Comparison of ENCODE assay signal across 25 mouse cellular contexts in the genomic region with DNA sequence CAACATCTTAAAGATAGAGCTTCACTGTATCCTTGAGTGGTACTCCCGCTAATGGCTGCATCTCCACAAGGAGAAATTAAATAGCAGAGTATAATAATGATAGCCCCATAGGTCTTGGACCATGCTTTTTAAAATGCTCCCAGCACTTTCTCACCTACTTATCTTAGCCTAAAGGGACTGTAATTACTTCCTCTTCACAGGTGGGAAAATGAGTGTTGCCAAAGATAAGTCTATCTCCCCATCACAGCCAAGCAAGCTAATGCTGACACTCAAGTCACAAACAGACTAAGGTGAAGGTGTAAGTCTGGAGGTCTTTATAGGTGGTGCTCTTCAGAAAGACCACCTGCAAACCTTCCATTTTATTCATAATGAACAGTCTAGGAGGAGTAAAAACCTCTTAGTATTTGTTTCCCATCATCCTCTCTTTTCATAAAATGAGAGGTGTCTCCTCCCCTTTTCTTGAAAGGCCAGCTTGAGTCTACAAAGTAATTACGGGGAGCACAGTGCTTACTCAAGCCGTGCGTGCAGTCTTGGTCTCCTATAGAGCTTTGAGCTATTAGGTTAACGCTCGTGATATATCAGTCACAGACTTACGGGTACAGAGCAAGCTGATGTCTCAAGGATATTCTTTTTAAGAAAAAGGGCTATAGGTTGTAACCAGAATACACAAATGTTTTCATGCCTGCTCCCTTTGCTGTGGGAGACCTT. TPM values are rescaled to one million over a fixed set of nuclear protein-coding genes. Genes with fewer than 3 reads are reported as not detected.
DNase-seq lines count a peak whose midpoint lies in the region; ATAC-seq and TF ChIP-seq lines count a peak whose summit lies in the region.
"Had no signal": no experiment of that assay in that cellular context is flagged by ENCODE, and none has a peak within 500 bp of the region (broad histone marks: within the 10 kb centered on the region; RNA-seq: fewer than 3 reads in every experiment).

No protein-coding gene starts in this region.

- H3K4me2 ChIP-seq in intestine, embryonic 15.5 days (replicated peaks), result 0 out of 2 replicates have a peak overlapping the region, but pooled peaks have one; percentile 1
- H3K4me2 ChIP-seq in liver, embryonic 15.5 days, result peak overlapping the region; percentile 31
- H3K4me2 ChIP-seq in stomach, embryonic 16.5 days (ENCODE audit: low read depth, low read length), result no peak overlapping the region
- H3K4me2 ChIP-seq: embryonic facial prominence, embryonic 13.5 days; forebrain, embryonic 15.5 days; heart, embryonic 15.5 days; hindbrain, embryonic 13.5 days; midbrain, embryonic 11.5 days had no signal

- no peak for TF ChIP-seq CTCF in MEL (IDR thresholded peaks at IDR 0.05 in 2 of 3, conservative IDR thresholded peaks at IDR 0.05 in 1 of 3; ENCODE audit: control insufficient read depth in 1 of 3, insufficient read depth in 1 of 3, low read depth in 2 of 3, low read length in 3 of 3, poor library complexity in 1 of 3, severe bottlenecking in 1 of 3)

- H3K27me3 ChIP-seq in MEL (ENCODE audit: control insufficient read depth in 1 of 2, insufficient read depth in 2 of 2, low read length in 2 of 2), result no peaks in the 10 kb centered on the region
- H3K27me3 ChIP-seq in intestine, embryonic 15.5 days (replicated peaks), result no peaks in the 10 kb centered on the region
- H3K27me3 ChIP-seq in liver, embryonic 15.5 days, result no peaks in the 10 kb centered on the region
- no peaks in the 10 kb centered on the region for H3K27me3 ChIP-seq in stomach, embryonic 16.5 days (ENCODE audit: control insufficient read depth, insufficient read depth, low read length)
- H3K27me3 ChIP-seq: embryonic facial prominence, embryonic 13.5 days; forebrain, embryonic 15.5 days; heart, embryonic 15.5 days; hindbrain, embryonic 13.5 days had no signal

- peak; percentile 68 for ATAC-seq in intestine, embryonic 15.5 days
- peak; percentile 62 for ATAC-seq in liver, embryonic 15.5 days (ENCODE audit: insufficient read depth)
- no peak for ATAC-seq in stomach, embryonic 16.5 days (ENCODE audit: insufficient read depth, low FRiP score)
- ATAC-seq: activated CD4-positive, CD25-positive, alpha-beta regulatory T cell, adult 4 months; CD4-positive, CD25-positive, alpha-beta regulatory T cell, adult 4 months; forebrain, embryonic 15.5 days; lung, postnatal 0 days had no signal

- no peaks in the 10 kb centered on the region for H3K79me2 ChIP-seq in MEL (ENCODE audit: control insufficient read depth, insufficient read depth, low read length, poor library complexity)

- peak; percentile 98 for TF ChIP-seq EP300 in MEL (IDR thresholded peaks at IDR 0.05; ENCODE audit: low read depth in 1 of 2, low read length in 2 of 2)

- WGBS in intestine, embryonic 15.5 days, result 62% methylated on average over 7 of the region's 7 CpGs
- WGBS in liver, embryonic 15.5 days (ENCODE audit: insufficient replicate concordance), result 65% methylated on average over 7 of the region's 7 CpGs
- WGBS in stomach, embryonic 16.5 days, result 64% methylated on average over 7 of the region's 7 CpGs

- no peak for TF ChIP-seq RAD21 in MEL (IDR thresholded peaks at IDR 0.05; ENCODE audit: low read depth, low read length)

- H3K27ac ChIP-seq in MEL (ENCODE audit: control insufficient read depth, low read depth, low read length), result peak overlapping the region; percentile 36
- H3K27ac ChIP-seq in intestine, embryonic 15.5 days, result peak overlapping the region; percentile 3; the same call in 1 of the 2 replicates
- H3K27ac ChIP-seq in liver, embryonic 15.5 days (replicated peaks), result peak overlapping the region; percentile 39
- H3K27ac ChIP-seq in stomach, embryonic 16.5 days (ENCODE audit: low read length), result peak overlapping the region; percentile 52; the same call in 1 of the 2 replicates
- H3K27ac ChIP-seq: embryonic facial prominence, embryonic 13.5 days; forebrain, embryonic 15.5 days; heart, embryonic 15.5 days; hindbrain, embryonic 13.5 days; kidney, postnatal 0 days; limb, embryonic 10.5 days had no signal

- no peak for TF ChIP-seq POLR2A in MEL (IDR thresholded peaks at IDR 0.05; ENCODE audit: control insufficient read depth in 1 of 2, insufficient read depth in 1 of 2, low read depth in 1 of 2, low read length in 2 of 2, poor library complexity in 1 of 2)

- H3K36me3 ChIP-seq in MEL (ENCODE audit: control insufficient read depth in 1 of 2, insufficient read depth in 2 of 2, low read length in 2 of 2), result peaks cover 0 to 17% of the 10 kb centered on the region in 2 experiments; a peak in 2 of 4 replicates
- no peaks in the 10 kb centered on the region for H3K36me3 ChIP-seq in intestine, embryonic 15.5 days
- H3K36me3 ChIP-seq in liver, embryonic 15.5 days (replicated peaks), result no peaks in the 10 kb centered on the region
- H3K36me3 ChIP-seq in stomach, embryonic 16.5 days (ENCODE audit: control insufficient read depth, insufficient read depth, low read length), result no peaks in the 10 kb centered on the region
- H3K36me3 ChIP-seq: embryonic facial prominence, embryonic 13.5 days; forebrain, embryonic 15.5 days; heart, embryonic 15.5 days; hindbrain, embryonic 13.5 days; limb, embryonic 10.5 days had no signal

- no peak overlapping the region for H3K9ac ChIP-seq in MEL (ENCODE audit: control insufficient read depth, low read depth, low read length, poor library complexity, severe bottlenecking)
- H3K9ac ChIP-seq in intestine, embryonic 15.5 days, result no peak overlapping the region
- no peak overlapping the region for H3K9ac ChIP-seq in liver, embryonic 15.5 days
- H3K9ac ChIP-seq in stomach, embryonic 16.5 days (ENCODE audit: low read length), result no peak overlapping the region
- H3K9ac ChIP-seq: embryonic facial prominence, embryonic 13.5 days; forebrain, embryonic 15.5 days; heart, embryonic 15.5 days; hindbrain, embryonic 13.5 days had no signal

- no peaks in the 10 kb centered on the region for H3K9me3 ChIP-seq in MEL (replicated peaks; ENCODE audit: insufficient read depth, low read length)
- H3K9me3 ChIP-seq in intestine, embryonic 15.5 days, result no peaks in the 10 kb centered on the region
- no peaks in the 10 kb centered on the region for H3K9me3 ChIP-seq in liver, embryonic 15.5 days (replicated peaks)
- H3K9me3 ChIP-seq in stomach, embryonic 16.5 days (replicated peaks; ENCODE audit: control insufficient read depth, low read length), result no peaks in the 10 kb centered on the region
- H3K9me3 ChIP-seq: embryonic facial prominence, embryonic 13.5 days; forebrain, embryonic 15.5 days; heart, embryonic 15.5 days; hindbrain, embryonic 13.5 days; limb, embryonic 10.5 days had no signal

- H3K4me1 ChIP-seq in MEL (ENCODE audit: control insufficient read depth in 1 of 2, insufficient read depth in 2 of 2, low read length in 2 of 2), result peaks cover 6 to 14% of the 10 kb centered on the region in 2 experiments
- peaks cover 2% of the 10 kb centered on the region; the same call in 1 of the 2 replicates for H3K4me1 ChIP-seq in intestine, embryonic 15.5 days (replicated peaks)
- peaks cover 51% of the 10 kb centered on the region for H3K4me1 ChIP-seq in liver, embryonic 15.5 days (replicated peaks)
- peaks cover 2% of the 10 kb centered on the region; the same call in 1 of the 2 replicates for H3K4me1 ChIP-seq in stomach, embryonic 16.5 days (ENCODE audit: control insufficient read depth, insufficient read depth, low read length)
- H3K4me1 ChIP-seq: forebrain, embryonic 15.5 days; hindbrain, embryonic 13.5 days had no signal

- DNase-seq in MEL (ENCODE audit: low read depth, low spot score), result peak; percentile 78
- DNase-seq in layer of hippocampus, adult 9-10 months (ENCODE audit: low spot score), result no peak
- no peak for DNase-seq in urinary bladder, postnatal 36 days (ENCODE audit: low spot score in 2 of 2)
- no peak for DNase-seq in embryo, embryonic 9.5 days (ENCODE audit: extremely low spot score)
- DNase-seq: adrenal gland, adult 8-10 months; cerebellum, adult 11-12 months; cerebellum, postnatal 10 days; heart, postnatal 36 days; right cerebral cortex, adult 18-20 months; right cerebral cortex, postnatal 4 days; thymus, adult 18-20 months; thymus, postnatal 36 days had no signal

- H3K4me3 ChIP-seq in MEL (ENCODE audit: control insufficient read depth in 1 of 2, insufficient read depth in 1 of 2, low read depth in 2 of 2, low read length in 2 of 2), result no peak overlapping the region
- H3K4me3 ChIP-seq in intestine, embryonic 15.5 days (replicated peaks), result no peak overlapping the region
- H3K4me3 ChIP-seq in liver, embryonic 15.5 days (replicated peaks), result no peak overlapping the region
- H3K4me3 ChIP-seq in stomach, embryonic 16.5 days (replicated peaks; ENCODE audit: low read length), result no peak overlapping the region
- H3K4me3 ChIP-seq: embryonic facial prominence, embryonic 13.5 days; forebrain, embryonic 15.5 days; heart, embryonic 15.5 days; hindbrain, embryonic 13.5 days; limb, embryonic 10.5 days had no signal

TF ChIP-seq in MEL, 35 proteins besides CTCF, POLR2A, EP300 and RAD21 (continues in another document):
- TF ChIP-seq GABPA (IDR thresholded peaks at IDR 0.05; ENCODE audit: low read depth, low read length) (no peak), ZC3H11A (IDR thresholded peaks at IDR 0.05; ENCODE audit: low read depth, low read length) (no peak), BHLHE40 (IDR thresholded peaks at IDR 0.05; ENCODE audit: borderline replicate concordance, low read depth, low read length) (peak; percentile 40; the same call in 1 of the 2 replicates), ELF1 (IDR thresholded peaks at IDR 0.05; ENCODE audit: low read depth, low read length) (0 out of 2 replicates have a peak, but pooled peaks have one; percentile 11), MYC (IDR thresholded peaks at IDR 0.05; ENCODE audit: low read depth, low read length) (peak; percentile 93), MEF2A (IDR thresholded peaks at IDR 0.05; ENCODE audit: extremely low read depth, insufficient replicate concordance, low read depth, low read length, poor library complexity, severe bottlenecking) (no peak), CHD1 (IDR thresholded peaks at IDR 0.05; ENCODE audit: low read depth, low read length) (no peak), CHD2 (IDR thresholded peaks at IDR 0.05; ENCODE audit: low read length) (no peak; the same call in 1 of the 2 replicates), TBP (IDR thresholded peaks at IDR 0.05; ENCODE audit: low read depth, low read length) (peak; percentile 69), MAZ (IDR thresholded peaks at IDR 0.05; ENCODE audit: low read depth, low read length) (no peak), HCFC1 (IDR thresholded peaks at IDR 0.05; ENCODE audit: low read depth, low read length) (peak; percentile 50; the same call in 1 of the 2 replicates), TAL1 (IDR thresholded peaks at IDR 0.05; ENCODE audit: low read length) (peak; percentile 91)

RNA-seq across cellular contexts. Expression of a gene that starts 16.6 kb away (rescaled TPM):
- total RNA-seq in MEL (2012; rRNA removed), result 8.0 and 9.2 TPM in 2 replicates
- 10 to 100 TPM in 1 of 2 experiments, not detected in 1; 15.8 TPM for polyA plus RNA-seq in MEL (2012; ENCODE audit: insufficient read depth in 1 of 2, insufficient read length in 2 of 2, low read depth in 1 of 2, low replicate concordance in 2 of 2, missing spikeins in 1 of 2)
- polyA plus RNA-seq in intestine, embryonic 15.5 days (2015; fragmentation: Nextera tagmentation; extraction: Ambion mirVana), result 23.5 and 26.0 TPM in 2 replicates
- 11.3 and 11.9 TPM in 2 replicates for polyA plus RNA-seq in liver, embryonic 15.5 days (2015; fragmentation: Nextera tagmentation; extraction: Ambion mirVana)
- 21.3 and 22.0 TPM in 2 replicates for polyA plus RNA-seq in stomach, embryonic 16.5 days (2015; fragmentation: Nextera tagmentation; extraction: Ambion mirVana)
